Mouse (Mus musculus): ENCODE measurements around the gene Slc16a13. TPM values are rescaled to one million over a fixed set of nuclear protein-coding genes. Genes with fewer than 3 reads are reported as not detected.
A peak's percentile ranks its signal among the peaks of the same experiment; 100 is the strongest.

The Slc16a13 gene
- total RNA-seq, 2 experiments from 2014 or later = 9.2 to 12.1 TPM

DNA sequence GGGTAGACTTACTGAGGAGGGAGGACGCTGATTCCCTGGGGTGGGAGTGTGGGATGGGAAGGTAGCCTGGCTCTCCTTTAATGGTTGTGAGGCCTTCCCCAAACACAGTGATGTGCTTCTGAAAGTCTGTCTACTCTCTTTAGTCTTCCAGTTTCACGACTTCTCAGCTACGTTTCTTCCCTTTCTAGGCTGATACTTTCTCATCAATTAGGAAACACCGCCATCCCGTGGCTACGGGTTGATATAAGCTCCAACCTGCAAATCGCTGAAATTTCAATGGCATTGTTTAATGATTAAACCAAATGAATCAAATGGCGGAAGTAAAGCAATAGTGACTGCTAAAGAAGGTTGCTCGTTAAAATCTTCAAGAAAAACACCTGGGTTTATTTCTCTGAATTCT is 8.0 kb downstream of the Slc16a13 start:
- peak; percentile 78 to 84 for DNase-seq (ENCODE audit: low spot score in 2 of 2)

DNA sequence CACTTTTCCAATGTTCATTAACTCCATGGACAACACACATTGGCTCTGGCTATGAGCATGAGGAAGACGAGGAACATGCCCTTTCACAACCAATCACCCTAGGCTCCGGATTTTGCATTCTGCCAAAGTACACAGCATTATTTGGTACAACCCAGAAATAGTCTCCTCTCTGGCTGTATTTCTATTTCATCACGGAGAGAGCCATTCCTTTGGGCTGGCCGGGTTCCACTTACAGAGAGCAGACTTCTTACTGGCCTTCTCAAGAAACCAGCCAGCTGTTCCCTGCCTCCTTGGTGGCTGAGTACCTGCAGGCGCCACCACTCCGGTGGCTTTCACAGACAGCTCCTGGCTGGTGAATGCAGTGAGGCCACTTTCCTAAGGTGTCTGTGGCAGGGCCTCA is 8.4 kb downstream of the Slc16a13 start, which contains the start of gene Slc16a11:
Gene Slc16a11 (plus strand): TSS at position 330 of the 400 bp plus-strand sequence.
- DNase-seq (ENCODE audit: low spot score in 2 of 2) = peak in 1 of 2 experiments; percentile 16

DNA sequence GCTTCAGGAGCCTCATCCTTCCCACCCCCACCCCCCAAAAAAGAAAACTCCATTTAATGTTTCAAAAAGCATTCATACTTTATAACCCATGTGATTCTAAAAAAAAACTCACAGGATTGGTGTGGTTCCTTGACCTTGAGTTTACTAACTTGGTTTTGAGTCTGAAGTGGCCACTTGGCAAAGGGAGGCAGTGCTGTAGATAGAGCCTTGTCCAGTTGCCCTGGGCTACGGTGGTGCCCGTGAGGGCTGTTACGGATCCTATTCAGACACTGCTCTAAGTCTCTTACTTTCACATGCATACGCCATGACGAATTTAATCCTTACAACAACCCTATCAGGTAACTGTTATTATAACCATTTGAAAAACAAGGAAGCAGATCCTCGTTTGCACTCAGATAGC is 8.9 kb downstream of the Slc16a13 start:
- no peak for DNase-seq (ENCODE audit: low spot score in 2 of 2)

DNA sequence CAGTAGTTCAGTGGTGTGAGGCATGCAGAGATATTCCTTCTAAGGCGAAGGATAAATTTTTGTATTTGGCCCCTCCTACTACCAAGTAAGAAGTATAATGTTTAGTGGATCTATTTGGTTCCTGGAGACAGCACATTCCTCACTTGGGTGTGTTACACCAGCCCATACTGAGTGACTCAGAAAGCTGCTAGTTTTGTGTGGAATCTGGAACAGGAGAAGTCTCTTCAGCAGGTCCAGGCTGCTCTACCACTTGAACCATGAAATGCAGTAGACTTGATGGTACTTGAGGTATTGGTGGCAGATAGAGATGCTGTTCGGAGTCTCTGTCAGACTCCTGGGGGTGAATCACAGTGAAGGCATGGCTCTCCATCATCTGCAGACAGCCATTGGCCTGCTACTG is 10.2 kb downstream of the Slc16a13 start:
- DNase-seq (ENCODE audit: low spot score in 2 of 2) = no peak

DNA sequence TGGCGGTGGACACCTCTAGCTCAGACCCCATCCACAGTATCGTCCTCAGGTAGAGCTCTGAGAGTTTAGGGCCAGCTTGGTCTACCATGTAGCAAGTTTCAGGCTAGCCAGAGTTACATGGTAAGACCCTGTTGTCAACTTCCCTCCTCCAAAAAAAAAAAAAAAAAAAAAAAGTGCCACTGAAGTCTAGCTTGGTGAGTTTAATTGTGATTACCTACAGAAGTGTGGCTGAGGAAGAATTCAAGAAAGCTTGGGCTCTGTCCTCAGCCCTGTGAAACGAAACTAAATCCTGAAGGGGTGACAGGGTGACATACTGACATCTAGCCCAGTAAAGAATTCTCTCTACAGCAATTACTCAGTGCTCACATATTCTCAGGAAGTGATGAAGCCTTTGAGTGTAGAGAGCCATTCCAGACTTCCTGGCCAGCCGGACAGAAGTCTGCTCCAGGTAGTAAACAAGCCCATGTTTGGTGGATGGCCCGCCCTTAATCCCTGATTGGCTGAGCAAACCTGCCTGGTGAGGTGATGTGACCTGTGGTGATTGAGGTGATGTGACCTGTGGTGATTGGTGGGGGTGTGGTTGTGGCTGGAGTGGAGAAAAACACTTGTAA is 12.0 kb downstream of the Slc16a13 start:
- DNase-seq (ENCODE audit: low spot score in 2 of 2) = no peak

DNA sequence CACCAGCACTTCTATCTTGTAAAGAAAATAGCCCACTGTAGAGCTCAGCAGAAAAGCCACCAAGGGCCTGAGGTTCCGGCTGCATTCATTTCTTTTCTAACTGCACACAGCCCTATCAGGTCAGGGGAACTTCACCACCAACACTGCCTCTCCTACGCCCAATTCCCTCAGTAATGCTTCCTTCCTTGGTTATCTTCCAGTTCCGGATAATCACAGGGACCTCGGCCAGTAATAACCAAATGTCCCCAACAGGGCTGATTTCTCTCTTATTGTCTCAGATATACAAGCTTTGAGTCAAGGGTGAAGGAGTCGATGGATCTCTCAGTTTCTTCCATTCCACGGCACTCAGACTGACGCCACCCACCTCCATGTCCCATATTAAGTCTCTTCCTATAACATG is 13.6 kb downstream of the Slc16a13 start:
- DNase-seq (ENCODE audit: low spot score in 2 of 2) = no peak

DNA sequence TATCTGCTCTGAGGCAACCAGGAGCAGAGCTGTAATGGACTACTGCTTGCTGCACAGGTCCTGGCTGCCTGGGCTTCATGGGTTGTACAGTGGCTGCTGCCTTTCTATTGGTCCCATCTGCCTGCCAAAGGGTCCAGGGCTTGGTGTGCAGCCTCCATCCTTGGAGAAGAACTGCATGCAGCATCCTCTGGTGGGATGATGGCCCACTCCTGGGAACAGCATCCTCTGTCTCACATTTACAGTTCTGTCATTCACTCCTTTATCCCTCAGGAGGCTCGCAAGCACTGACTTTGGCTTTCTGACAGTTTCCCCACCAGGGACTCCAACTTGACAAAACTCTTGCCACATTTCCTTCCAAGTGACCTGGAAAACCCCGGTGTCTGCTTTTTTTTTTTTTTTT is 14.1 kb downstream of the Slc16a13 start:
- no peak for DNase-seq (ENCODE audit: low spot score in 2 of 2)

DNA sequence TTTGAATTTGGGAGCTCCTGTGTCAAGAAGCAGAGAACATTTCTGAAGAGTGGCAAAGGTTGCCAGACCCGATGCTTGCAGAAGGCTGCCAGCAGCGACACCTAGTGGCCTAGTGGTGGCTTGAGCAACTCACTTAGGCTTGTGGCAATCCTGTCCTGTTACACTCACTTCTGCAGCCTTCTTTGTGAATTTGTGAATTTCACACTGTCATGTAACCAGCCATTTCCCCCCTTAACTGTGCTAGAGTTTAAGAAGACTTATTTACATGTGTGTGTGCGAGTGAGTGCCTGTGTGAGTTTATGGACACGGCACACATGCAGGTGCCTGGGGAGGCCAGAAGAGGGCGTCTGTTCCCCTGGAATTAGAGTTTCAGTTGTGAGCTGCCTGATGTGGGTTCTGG is 19.2 kb downstream of the Slc16a13 start:
- DNase-seq (ENCODE audit: low spot score in 2 of 2) = peak; percentile 81 to 87

DNA sequence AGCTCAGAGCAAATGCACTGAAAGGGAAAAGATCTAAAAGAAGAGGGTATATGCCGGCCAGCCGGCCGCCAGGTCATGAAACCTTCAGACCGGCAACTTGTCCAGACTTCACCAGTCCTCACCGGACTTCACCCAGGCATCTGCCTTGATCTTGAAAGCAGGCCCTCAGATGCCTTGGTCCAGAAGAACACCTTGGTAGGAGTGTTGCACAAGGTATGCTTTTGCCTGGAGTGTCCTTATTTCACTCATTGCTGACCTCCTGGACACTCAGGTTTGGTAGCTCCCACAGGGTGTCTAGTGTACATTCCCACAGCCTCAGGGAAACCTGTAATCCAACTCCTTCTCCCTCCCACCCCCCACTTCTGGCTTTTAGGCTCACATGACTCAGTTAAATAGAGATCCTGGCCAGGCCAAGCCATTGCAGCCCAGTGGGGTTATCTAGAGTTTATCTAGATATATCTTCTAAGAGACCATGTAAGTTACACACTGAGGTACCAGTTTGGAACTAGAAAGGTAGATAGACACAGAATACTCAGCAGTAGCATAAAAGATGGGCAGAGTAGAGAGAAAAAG is 20.7 kb downstream of the Slc16a13 start:
- DNase-seq (ENCODE audit: low spot score in 2 of 2) = no peak

DNA sequence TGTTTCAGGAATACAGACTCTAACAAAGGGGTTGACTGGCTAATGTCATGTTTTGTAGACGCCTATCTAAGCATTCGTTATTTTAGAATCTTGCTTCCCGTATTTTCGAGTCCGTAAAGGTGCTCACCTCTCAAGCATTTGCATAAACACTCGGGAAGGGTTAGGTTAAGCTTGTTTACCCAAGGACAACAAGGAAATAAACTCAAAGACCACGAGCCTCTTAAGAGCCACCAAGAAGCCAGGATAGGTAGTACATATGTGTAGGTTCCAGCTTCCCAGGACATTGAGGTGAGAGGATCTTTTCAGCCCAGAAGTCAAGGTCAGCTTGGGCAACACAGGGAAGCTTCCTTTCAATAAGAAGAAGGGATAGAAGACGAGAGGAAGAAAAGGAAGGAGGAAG is 21.8 kb downstream of the Slc16a13 start:
- no peak for DNase-seq (ENCODE audit: low spot score in 2 of 2)

DNA sequence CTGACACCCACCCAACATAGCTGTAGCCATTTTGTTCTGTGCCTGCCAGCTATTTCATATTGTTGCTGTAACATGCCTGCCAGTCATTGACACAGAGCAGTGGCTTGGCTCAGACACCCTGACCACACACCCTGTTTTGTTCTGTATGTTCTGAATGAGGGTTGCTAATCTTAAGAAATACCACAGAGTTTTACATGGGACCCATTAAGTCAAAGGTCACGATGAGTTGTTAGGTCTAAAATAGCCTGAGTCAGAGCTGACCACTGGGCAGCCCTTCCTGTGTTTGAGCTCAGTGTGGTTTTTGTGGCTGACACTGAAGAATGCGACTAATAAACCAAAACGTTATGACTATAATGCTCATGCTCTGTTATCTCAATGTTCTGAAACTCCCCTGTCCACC is 22.5 kb downstream of the Slc16a13 start:
- DNase-seq (ENCODE audit: low spot score in 2 of 2) = no peak

DNA sequence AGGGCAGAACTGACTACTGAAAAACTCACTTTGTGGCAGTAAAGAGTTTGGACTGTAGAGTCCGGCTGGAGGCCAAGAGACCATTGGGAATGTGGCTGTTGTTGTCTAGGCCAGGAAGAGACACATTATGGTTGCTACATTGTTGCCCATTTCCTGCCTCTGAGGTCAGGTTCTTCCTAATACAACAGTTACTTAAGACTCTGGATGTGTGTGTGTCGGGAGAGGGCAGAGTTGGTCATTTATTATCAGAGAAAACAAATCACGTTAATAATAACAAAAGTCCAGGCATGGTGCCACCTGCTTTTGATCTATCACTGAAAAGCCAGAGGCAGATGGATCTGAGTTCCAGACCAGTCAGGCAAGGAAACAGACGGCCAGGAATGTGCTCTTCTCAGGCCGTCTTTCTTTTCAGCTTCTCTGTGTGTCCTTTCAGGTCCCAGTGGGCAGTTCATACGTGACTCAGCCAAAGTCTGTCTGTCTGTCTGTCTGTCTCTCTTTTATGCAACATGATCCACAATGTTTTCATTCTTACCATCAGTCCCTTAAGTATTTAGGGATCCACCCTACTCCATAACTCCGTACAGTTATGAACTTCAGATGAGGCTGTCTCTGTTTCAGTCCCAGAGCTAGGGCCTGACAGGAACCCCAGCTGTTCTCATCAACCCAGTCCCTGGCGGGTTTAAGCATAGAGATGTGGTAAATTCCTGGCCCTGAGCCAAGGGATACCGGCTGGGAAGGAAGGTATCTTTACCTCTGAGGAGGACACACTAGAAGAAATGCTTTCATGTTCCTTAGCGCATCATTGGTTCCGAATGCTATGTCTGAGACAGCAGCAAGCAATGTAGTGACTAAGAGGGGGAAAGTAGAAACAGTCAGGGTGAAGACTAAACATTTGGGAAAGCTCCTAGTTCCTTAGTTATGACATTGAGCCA is 27.2 kb downstream of the Slc16a13 start:
- DNase-seq (ENCODE audit: low spot score in 2 of 2) = no peak

DNA sequence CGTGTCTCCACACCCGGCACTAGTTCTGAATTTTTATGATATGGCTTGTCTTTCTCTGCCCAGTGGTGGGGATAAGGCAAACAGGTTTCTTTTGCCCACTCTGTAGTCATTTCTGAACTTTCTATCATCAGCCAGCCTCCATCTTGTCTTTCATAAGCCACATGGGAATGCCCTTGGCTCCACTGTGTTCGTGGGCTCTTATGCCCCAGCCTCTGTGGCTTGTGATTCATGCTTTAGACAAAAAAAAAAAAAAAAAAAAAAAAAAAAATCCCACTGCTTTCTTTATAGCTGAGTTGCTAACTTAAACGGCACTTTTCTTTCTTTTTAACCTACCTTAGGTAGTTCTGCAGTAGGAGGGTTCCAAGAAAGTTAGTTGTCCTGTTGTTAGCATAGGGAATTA is 28.7 kb downstream of the Slc16a13 start:
- DNase-seq (ENCODE audit: low spot score in 2 of 2) = no peak

DNA sequence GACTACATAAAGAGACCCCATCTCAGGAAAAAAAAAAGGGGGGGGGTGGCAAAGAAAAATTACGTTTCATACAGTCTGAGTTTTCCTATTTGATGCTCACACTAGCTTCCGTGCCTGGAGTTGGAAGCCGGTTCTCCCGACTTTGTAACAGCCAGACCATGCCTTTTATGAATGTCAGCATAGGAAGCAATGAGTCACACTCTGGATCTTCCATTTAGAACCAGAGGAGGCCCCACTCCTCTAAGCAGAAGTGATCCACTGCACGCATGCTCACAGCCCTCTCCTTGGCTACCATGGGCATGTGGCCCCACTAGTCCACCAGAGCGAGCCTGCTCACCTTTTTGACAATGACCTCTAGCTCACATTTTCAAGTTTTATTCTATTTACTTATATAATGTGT is 29.7 kb downstream of the Slc16a13 start:
- no peak for DNase-seq (ENCODE audit: low spot score in 2 of 2)

DNA sequence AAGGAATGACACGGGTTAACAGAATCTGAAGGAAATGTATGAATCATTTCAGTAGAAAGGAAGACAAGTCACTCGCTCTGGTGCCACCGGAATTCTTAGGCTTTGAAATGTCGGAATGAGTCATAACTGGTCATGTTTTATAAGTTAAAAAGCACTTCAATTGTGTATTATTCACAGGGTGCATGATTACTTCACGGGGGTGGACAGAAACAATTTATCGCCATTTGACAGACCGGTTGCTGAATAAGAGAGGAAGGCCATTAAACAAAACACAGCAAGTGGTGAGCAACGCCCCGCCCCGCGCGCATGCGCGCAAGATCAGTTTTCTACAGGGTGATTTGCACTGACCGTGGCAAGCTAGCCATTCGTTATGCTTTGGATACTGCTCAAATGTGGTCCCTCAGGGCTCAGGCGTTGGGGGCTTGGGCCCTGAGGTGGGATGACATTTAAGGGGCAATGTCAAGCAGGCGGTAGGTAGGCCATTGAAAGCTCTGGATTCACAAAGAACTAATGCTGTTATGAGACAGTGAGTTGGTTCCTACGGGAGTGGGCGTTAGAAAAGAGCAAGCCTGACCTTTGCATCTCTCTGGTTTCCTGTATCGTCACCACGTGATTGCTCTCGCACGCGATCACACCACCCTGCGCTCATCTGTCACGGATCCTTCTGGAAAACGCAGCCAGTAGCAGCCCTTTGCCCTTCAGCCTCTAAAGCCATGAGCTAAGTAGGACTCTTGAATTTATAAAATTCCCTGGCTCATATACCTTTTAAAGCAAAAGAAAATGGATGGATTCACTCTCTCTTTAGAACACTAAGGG is 31.3 kb downstream of the Slc16a13 start:
- no peak for DNase-seq (ENCODE audit: low spot score in 2 of 2)

DNA sequence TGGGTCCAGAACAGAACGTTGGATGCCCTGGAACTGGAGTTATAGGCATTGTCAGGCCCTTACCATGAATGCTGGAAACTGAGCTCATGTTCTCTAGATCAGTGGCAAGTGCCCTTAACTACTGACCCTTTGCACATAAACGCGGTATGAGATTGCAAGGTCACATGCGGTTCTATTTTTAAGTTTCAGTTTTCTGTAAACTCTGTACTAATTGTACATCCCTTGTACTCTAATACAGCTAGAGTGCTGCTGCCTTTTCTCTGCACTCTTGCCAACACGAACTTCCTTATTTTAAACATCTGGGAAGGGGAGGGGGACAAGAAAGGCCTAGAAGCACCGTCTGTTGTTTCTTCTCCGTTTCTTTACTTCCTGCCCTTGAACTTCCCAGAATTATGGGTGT is 35.7 kb downstream of the Slc16a13 start:
- no peak for DNase-seq (ENCODE audit: low spot score in 2 of 2)

DNA sequence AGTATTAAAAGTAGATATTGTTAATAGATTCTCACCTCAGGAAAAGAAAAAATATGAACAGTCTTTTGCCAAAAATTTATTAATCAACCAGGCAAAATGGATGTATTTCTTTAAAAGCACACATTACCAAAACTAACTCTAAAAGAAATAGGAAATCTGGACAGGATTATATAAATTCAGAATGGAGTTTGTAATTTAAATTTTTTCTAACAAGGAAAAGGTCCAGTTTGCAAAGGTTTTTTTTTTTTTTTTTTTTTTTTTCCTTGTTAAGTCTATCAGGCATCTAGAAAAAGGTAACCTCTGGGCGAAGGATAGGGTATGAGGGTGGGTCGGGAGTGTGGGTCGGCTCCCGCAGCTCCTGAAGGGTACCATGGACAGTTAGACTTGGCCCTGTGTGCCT is 40.4 kb downstream of the Slc16a13 start:
- DNase-seq (ENCODE audit: low spot score in 2 of 2) = no peak

DNA sequence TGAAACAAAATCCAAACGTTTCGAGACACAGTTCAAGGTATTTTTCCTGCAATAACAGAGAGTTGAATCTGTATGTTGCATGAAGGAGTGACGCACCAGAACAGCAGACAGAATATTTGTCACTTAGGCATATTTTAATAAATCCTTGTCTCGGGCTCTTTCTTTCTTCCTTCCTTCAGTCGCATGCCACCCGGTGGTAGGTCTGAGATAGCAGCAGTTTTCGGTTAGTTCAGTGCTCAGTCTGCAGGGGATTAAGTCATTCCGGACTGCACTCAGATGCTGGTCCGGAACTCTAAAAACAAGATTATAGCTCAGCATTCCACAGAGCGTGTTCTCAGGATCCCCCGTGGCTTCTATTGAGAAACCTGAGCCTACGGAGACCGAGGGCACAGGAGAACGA is 41.5 kb downstream of the Slc16a13 start:
- DNase-seq (ENCODE audit: low spot score in 2 of 2) = peak; percentile 10 to 41

DNA sequence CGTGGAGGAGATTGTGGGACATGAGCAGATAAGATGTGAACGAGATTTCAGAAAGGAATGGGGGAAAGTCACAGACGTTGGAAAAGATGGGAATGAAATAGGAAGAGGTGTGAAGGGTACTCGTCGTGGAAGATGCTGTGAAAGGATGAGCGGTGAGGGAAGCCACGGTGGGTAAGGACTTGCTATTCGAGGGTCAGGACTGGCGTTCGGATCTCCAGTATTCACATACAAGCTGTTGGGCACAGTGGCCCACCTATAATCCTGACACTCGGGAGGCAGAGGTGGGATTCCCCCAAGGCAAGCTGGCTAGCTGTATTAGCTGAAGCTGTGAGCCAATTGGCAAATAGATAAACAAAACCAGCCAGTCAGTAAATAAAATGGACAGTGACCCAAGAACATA is 42.1 kb downstream of the Slc16a13 start:
- no peak for DNase-seq (ENCODE audit: low spot score in 2 of 2)

DNA sequence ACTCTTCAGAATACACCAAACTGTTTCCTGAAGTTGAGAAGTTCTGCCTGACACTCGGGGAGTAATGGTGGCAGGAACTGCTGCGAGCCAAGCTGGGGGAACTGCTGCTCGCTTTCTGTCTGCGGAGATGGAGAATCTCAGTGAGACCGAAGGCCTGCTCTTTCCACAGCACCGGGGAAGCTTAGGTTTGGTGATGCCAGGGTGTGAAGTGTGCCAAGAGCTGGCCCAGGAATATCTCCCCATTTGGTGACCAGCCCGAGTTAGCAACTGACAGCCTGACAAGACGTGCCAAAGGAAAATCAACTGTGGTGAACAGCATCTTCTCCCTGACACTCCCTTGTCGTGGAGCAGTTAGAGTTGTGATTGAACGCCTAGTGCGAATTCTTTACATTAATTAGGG is 42.6 kb downstream of the Slc16a13 start:
- DNase-seq (ENCODE audit: low spot score in 2 of 2) = no peak

DNA sequence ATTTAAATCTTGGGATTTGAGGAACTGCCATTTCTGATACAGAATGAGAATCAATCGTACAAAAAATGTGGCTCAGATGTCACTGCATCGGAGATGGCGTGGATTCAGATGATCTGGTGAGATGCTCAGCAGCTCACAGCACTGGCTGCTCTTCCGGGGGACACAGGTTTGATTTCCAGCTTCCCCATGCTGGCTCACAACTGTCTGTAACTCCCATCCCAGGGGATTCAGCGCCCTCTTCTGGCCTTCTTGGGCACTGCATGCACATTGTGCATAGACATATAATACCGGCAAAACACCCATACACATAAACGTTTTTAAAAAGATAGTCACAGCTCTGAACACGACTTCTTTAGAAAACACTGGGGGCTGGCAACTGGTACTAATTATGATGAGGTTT is 43.2 kb downstream of the Slc16a13 start:
- DNase-seq (ENCODE audit: low spot score in 2 of 2) = peak in 1 of 2 experiments; percentile 24

All from layer of hippocampus, postnatal 10 days (tissue).